Mouse (Mus musculus) megakaryocyte-erythroid progenitor cell, adult 5-6 weeks (primary cell): ENCODE results near the gene Jup. TPM values are rescaled to one million over a fixed set of nuclear protein-coding genes. Genes with fewer than 3 reads are reported as not detected.
"Not testable (repeated sequence)": the region's sequence is repeated elsewhere in the genome, so short reads cannot be mapped to it uniquely, and the experiment has no call there.

Experiments used
- ATAC-seq: replicated peaks from 2 replicates; pipeline ENCODE4 v1.8.0; 2016; ENCODE audit warnings: mild to moderate bottlenecking, inconsistent platforms; ENCODE audit not compliant: severe bottlenecking, poor library complexity, low FRiP score, low TSS enrichment
- total RNA-seq, 2 experiments: library from RNA; stranded (forward) in 1 of 2; stranded (reverse) in 1 of 2; fragments of 200-1000, 215-1000 nt in 1 of 2; fragments of >200 nt in 1 of 2; fragmentation: Nextera tagmentation in 1 of 2; gene quantifications; 2 replicates each; pipeline ENCODE4 v1.2.3; 2014 to 2017

The Jup gene
- total RNA-seq, 2 experiments from 2014 or later = 0.52 to 0.81 TPM

DNA sequence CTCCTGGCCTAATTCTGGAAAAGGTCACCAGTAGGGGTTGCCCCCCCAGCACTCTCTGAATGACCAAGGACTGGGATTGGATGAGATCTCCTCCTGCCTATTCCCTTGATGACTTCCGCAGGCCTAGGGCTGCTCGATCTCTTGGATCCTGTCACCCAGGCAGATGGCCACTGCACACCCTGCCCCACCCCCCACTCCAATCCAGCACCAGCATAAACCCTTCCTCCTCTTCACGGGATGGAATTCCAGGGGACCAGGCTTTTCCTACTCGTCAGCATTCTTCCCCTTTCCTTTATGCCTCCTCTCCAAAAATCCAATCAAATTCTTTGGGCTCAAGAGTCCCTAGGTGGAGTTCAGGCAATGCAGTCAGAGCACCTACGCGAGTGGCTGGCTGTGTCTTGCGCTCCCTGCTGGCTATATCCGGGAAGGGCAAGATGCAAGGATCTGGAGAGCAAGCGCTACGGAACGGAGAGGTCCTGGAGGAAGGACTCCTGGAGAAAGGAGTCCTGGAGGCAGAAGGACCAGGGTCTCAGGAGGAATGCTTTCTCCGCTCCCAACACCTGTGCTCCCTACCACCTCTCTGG is 34.5 kb downstream of the Jup start:
- peak; percentile 69 for ATAC-seq

GRCm38 (mm10) chr11:100362209-100362978 is 35.2 kb downstream of the Jup start:
- peak; percentile 48 for ATAC-seq

GRCm38 (mm10) chr11:100361059-100361458 is 36.5 kb downstream of the Jup start:
- peak; percentile 43; the same call in 1 of the 2 replicates for ATAC-seq

GRCm38 (mm10) chr11:100360175-100360574 is 37.4 kb downstream of the Jup start:
- ATAC-seq = no peak

DNA sequence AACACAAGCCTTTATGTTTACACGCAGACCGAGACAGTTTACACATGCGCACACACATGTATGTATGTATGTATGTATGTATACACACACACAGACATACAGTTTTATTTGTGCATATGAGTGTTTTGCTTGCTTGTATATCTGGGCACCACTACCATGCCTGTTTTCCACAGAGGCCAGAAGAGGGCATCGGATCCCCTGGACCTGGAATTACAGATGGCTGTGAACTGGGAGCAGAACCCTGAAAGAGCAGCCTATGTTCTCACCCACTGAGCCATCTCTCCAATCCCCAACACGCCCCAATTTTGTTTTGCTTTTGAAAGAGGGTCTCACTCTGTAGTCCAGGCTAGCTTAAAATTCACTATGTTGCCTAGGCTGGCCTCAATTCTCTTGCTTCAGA is 40.2 kb downstream of the Jup start:
- ATAC-seq = no peak

- no peak for ATAC-seq
These were observed 40.7 kb downstream of the Jup start for GRCm38 (mm10) chr11:100356819-100357211.

DNA sequence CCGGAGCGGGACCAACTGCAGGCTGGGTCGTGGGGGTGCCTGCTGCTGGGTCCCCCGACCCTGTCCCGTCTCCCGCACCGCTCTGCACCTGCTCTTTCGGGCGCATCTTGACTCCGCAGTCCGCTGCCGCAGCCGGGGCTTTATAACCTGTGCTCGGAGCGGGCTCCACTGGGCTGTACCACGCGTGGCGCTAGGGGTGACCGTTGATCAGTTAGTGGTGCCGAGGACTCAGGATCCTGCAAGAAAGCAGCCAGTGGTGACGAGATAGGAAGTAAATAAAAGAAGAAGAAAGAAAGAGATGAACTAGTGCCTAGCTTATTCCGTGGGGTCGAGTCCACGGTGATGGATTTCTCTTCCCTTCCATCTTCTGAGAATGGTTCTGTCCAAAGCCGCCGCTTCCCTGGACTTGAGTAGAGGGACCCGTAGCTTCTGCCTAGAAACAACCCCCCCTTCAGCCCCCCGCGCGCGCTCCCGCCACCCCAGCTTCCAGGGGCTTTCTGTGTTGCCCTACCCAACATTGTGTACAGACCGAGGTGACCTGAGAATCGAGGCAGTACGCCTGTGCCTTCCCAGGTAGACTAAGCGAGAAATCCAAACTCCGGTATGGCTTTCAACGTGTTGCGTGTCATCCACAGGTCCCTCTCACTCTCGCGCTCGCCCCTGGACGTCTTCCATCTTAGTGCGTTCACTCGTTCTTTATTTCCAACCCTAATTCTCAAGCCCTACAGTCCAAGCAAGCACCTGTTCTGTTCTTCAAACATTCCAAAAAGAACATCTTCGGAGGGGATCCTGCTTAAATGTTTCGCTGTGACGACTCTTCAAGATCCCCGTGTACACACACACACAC is 41.4 kb downstream of the Jup start, which contains the start of gene Hap1:
Gene Hap1 (minus strand): TSS at position 157 of the 847 bp plus-strand sequence.
- ATAC-seq = 0 out of 2 replicates have a peak, but pooled peaks have one; percentile 27

DNA sequence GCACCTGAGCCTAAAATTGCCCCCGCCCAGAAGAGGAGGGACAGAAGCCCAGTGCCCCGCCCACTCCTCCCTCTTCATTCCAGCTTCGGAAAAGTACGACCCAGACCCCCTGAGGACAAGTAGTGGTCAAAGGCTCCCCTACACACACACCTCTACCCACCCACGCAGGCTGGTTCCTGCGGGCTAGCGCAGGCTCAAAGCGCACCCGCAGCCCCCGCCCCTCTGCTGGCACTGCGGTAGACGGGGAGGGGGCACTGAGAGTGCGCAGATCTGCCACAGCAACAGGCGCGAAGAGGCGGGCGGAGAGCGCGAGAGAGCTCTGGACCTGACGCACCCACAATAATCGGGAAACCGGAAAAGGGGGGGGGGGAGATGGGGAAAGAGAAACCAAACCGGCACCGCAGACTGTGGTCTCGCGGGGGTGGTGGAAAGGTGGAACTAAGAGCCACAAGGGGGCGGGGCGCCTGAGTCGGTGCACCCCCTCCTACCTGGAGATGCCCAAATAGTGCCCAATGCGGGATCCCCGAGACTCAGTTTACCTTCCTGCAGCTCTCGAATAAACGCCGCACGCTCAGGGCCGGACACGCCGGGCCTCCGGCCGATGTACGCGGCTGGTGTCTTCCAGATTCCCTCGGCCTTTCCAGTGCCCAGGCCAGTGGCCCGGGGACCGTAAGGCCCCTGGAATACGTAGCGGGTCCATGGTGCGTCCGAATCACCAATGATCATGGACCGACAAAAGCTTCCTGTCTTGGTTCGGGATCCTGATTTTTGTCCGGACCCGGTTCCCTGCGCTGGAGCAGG is 42.2 kb downstream of the Jup start:
- 0 out of 2 replicates have a peak, but pooled peaks have one; percentile 7 for ATAC-seq

GRCm38 (mm10) chr11:100352076-100352857 is 45.3 kb downstream of the Jup start:
- no peak for ATAC-seq

- ATAC-seq = no peak
These were observed 53.3 kb downstream of the Jup start for GRCm38 (mm10) chr11:100344269-100344668.

DNA sequence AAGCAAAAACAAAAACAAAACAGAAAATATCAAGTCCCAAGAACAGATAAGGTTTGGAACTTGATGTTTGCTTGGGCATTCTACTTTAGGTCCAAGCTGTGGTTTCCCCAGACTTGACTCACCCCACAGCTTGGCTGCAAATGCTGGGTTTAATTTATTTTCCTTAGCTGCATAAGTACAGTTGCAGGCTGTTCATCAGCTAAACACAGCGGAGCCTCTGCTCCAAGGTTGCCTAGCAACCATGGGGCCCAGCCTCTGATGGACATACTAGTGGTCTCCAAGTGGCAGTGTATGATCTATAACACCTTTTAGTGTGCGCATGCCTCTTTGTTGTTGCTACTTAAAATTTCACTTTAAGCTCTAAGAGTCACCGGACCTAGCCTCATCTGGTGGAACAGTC is 61.8 kb downstream of the Jup start:
- no peak for ATAC-seq

DNA sequence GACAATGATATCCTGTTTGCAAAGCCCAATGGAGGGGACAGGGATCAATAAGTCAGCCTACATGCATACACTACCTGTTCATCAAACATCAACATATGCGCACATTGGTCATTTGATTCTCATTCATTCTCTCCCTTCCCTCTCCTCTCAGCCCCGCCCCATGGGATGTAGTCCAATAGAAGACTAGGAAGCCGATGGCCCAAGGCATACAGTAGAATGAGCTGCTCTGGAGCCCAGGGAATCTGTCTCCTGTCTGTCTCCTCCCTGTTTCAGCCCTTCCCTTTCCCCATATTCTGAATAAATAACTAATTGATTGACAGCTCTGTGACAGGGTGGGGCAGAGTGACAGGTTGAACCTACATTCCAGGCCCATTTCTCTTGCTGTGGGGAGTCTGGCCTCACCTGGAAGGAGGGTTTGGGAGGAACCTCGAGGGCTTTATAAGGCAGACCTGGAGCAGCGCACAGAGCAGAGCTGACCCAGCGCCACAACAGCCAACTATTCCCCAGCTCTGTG is 63.6 kb downstream of the Jup start, which contains the start of gene Gast:
Gene Gast (plus strand): TSS at position 464 of the 514 bp plus-strand sequence.
- no peak for ATAC-seq

- ATAC-seq = no peak
These were observed 64.6 kb downstream of the Jup start for GRCm38 (mm10) chr11:100332766-100333515.

DNA sequence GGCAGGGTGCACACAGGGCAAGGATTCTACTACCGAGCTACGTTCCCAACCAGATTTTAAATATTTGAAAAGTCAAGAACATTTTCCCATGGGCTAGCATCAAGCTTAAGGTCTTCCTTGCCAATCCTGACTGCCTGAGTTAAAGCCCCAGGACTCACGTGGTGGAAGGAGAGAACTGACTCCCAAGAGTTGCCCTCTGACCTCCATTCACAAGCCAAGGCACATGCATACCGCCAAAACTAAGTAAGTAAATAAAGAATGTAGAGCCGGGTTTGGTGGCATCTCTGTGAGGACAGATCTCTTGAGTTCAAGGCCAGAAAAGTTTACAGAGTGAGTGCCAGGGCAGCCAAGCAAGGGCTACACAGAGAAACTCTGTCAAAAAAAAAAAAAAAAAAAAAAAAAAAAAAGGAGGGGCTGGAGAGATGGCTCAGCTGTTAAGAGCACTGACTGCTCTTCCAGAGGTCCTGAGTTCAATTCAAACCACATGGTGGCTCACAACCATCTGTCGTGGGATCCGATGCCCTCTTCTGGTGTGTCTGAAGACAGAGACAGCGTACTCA is 66.7 kb downstream of the Jup start:
- ATAC-seq = not testable (repeated sequence)

- no peak for ATAC-seq
These were observed 67.3 kb downstream of the Jup start for GRCm38 (mm10) chr11:100330235-100330634.

GRCm38 (mm10) chr11:100327761-100328160 is 69.8 kb downstream of the Jup start:
- ATAC-seq = no peak

GRCm38 (mm10) chr11:100327316-100327715 is 70.2 kb downstream of the Jup start:
- no peak for ATAC-seq
